Mouse (Mus musculus) liver, embryonic 11.5 days (tissue): ENCODE measurements at regions not wholly inside any gene's neighbourhood (a gene's known extent, or its start where the extent isn't known, plus 50 kb on each side); places are given as distances from the start of the nearest gene placed in this dataset.

Experiments used
- ATAC-seq: fragments of 200-750 bp; cut with Nextera tagmentation; replicated peaks from 2 replicates; pipeline ENCODE4 v1.8.0; 2017; ENCODE audit warnings: moderate number of reproducible peaks, mild to moderate bottlenecking, moderate TSS enrichment, moderate library complexity; ENCODE audit not compliant: low FRiP score
- DNase-seq: peaks from one replicate; pipeline ENCODE4 v3.0.0-alpha.2; 2017; ENCODE audit warnings: low spot score
- H3K27ac ChIP-seq: fragments of 300-500 bp; sonication (generic); 2 replicates; pipeline ENCODE4 v1.5.1; 2014; ENCODE audit warnings: mild to moderate bottlenecking, low read depth, low read length, control low read depth
- H3K27me3 ChIP-seq: fragments of 300-500 bp; sonication (generic); replicated peaks from 2 replicates; pipeline ENCODE4 v1.6.1; 2014; ENCODE audit warnings: low read length, mixed read lengths; ENCODE audit not compliant: control insufficient read depth, insufficient read depth
- H3K36me3 ChIP-seq: fragments of 300-500 bp; sonication (generic); 2 replicates; pipeline ENCODE4 v1.6.1; 2014; ENCODE audit warnings: mild to moderate bottlenecking, low read length, moderate library complexity, mixed read lengths; ENCODE audit not compliant: control insufficient read depth, insufficient read depth
- H3K4me1 ChIP-seq: fragments of 300-500 bp; sonication (generic); replicated peaks from 2 replicates; pipeline ENCODE4 v1.6.1; 2014; ENCODE audit warnings: low read length, mixed read lengths; ENCODE audit not compliant: control insufficient read depth, insufficient read depth
- H3K4me2 ChIP-seq: fragments of 300-500 bp; sonication (generic); 2 replicates; pipeline ENCODE4 v1.6.1; 2014; ENCODE audit warnings: mild to moderate bottlenecking, control low read depth, moderate library complexity
- H3K4me3 ChIP-seq: fragments of 300-500 bp; sonication (generic); 2 replicates; pipeline ENCODE4 v1.5.1; 2014; ENCODE audit warnings: low read depth, low read length, control low read depth
- H3K9ac ChIP-seq: fragments of 300-500 bp; sonication (generic); 2 replicates; pipeline ENCODE4 v1.6.1; 2014; ENCODE audit warnings: low read depth, low read length, control low read depth
- H3K9me3 ChIP-seq: fragments of 300-500 bp; sonication (generic); 2 replicates; pipeline ENCODE4 v1.6.1; 2016; ENCODE audit warnings: low read length, inconsistent platforms, mixed read lengths; ENCODE audit not compliant: control insufficient read depth
- WGBS: fragments of 180-500 bp; shearing (Covaris S2); extraction: QIAGEN DNeasy Blood & Tissue Kit; methylation state at CpG from one replicate; pipeline ENCODE4 v1.1.7; 2014; 5-methylcytosine and 5-hydroxymethylcytosine counted together

DNA sequence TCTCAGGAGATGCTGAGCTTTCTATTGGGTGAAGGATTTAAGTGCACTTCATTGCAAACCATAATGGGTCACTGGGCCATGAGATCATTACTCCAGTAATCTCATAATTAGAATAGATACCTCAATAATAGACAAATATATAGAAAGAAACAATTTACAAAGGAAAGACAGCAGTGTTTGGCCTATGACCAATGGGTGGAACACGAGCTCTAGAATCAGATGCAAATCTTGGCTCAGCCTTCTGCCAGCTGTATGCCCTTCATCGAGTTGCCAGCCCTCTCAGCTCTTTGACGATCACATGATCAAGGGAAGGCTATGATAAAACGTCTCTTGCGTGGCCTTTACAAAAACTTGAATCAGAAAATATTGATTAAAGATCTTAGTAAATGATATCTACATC lies 92.9 kb upstream of the Dapk1 start:
- H3K9ac ChIP-seq = no peak overlapping the region
- WGBS = 77% methylated on average over 5 of the region's 5 CpGs
- no peaks in the 10 kb centered on the region for H3K9me3 ChIP-seq
- H3K36me3 ChIP-seq = no peaks in the 10 kb centered on the region
- ATAC-seq = no peak
- no peaks in the 10 kb centered on the region for H3K27me3 ChIP-seq
- H3K4me3 ChIP-seq = no peak overlapping the region
- no peak overlapping the region for H3K4me2 ChIP-seq
- H3K4me1 ChIP-seq = no peaks in the 10 kb centered on the region
- no peak for DNase-seq
- H3K27ac ChIP-seq = no peak overlapping the region

DNA sequence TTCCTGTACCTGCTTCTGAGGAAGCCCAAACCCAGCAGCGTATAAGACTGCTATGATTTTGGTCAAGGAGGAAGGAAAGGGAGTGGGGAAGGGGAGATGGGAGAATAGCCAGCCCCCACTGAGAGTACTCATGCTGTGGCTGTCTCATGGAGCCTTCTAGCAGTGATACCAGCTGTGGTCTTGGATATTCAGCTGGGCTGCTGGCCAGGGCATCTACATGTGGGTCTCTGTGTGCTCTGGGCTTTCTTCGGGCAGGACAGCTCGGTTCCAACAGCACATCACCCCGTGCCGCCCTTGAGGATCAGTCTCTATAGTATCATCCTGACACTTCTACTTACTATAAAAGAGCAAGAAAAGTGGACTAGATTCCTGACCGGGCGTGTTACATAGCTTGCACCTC lies 90.6 kb upstream of the Dapk1 start:
- ATAC-seq (no peak), DNase-seq (no peak)
- Histone ChIP-seq H3K36me3 (no peaks in the 10 kb centered on the region), H3K27ac (no peak overlapping the region), H3K27me3 (no peaks in the 10 kb centered on the region), H3K9ac (no peak overlapping the region), H3K4me1 (no peaks in the 10 kb centered on the region), H3K9me3 (no peaks in the 10 kb centered on the region), H3K4me2 (no peak overlapping the region), H3K4me3 (no peak overlapping the region)
- 85% methylated on average over 7 of the region's 7 CpGs for WGBS

DNA sequence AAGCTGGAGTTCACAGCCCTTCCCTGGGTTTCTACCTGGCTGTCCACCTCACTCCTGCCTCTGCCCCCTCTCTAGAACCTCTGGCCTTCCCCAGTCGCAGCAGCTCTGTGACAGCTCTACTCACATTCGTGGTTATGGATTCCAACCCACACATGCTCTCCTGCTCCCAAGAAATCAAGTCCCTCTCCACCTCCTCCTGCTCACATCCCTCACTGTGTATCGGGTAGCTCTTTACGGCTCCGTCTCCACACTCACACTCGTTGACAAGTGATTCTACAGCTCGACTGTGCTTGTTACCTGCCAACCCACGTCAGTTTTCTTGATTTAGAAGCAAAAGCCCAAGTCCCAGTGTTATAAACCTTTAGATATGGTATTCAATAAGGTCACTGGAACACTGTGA lies 90.1 kb upstream of the Dapk1 start:
- H3K4me1 ChIP-seq = no peaks in the 10 kb centered on the region
- WGBS = 78% methylated on average over 8 of the region's 8 CpGs
- no peak overlapping the region for H3K27ac ChIP-seq
- H3K36me3 ChIP-seq = no peaks in the 10 kb centered on the region
- DNase-seq = no peak
- H3K9ac ChIP-seq = no peak overlapping the region
- no peak for ATAC-seq
- no peak overlapping the region for H3K4me3 ChIP-seq
- H3K4me2 ChIP-seq = no peak overlapping the region
- no peaks in the 10 kb centered on the region for H3K27me3 ChIP-seq
- H3K9me3 ChIP-seq = no peaks in the 10 kb centered on the region

DNA sequence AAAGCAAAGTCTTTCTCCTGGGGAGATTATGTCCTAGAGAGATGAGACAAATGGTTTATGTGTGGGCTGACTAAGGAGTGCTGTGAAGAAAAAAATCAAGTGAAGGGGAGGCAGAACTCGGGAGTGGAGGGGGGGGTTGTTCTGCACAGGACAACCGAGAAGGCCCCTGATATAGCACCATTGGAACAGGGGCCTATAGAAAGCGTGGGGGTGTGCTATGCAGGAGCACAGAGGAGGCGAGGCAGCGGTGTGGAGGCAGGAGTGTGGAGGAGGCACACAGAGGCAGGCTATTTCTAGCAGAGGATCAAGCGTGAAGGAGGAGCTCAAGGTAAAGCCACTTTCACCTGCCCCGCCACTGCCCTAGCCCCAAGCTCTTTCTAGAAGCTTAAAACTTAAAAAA lies 88.0 kb upstream of the Dapk1 start:
- WGBS = 66% methylated on average over 7 of the region's 7 CpGs
- no peak for DNase-seq

DNA sequence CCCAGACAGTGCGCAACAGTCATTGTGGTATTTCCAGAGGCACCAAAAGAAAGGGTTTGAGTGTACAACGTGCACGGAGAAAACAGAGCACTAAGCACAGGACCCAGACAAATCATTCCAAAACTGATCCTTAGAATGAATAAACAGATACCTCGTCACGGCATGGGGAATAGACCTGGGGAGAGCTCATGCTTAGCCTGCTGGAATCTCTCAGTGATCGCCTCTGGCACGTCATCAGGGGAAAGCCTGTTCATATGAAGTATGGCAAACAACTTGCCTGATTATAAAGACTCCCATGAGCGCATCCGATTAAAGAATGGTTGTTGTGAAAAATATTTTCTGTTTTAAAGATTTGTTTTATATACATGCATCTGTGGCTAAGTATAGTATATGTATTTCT lies 86.9 kb upstream of the Dapk1 start:
- no peaks in the 10 kb centered on the region for H3K27me3 ChIP-seq
- DNase-seq (no peak), ATAC-seq (no peak)
- H3K36me3 ChIP-seq = no peaks in the 10 kb centered on the region
- H3K4me2 ChIP-seq = no peak overlapping the region
- 79% methylated on average over 9 of the region's 9 CpGs for WGBS
- no peak overlapping the region for H3K9ac ChIP-seq
- no peaks in the 10 kb centered on the region for H3K9me3 ChIP-seq
- H3K4me1 ChIP-seq = no peaks in the 10 kb centered on the region
- H3K4me3 ChIP-seq = no peak overlapping the region
- H3K27ac ChIP-seq = no peak overlapping the region

More for the DNA sequence above, 88.0 kb upstream of the Dapk1 start:
- H3K4me2 ChIP-seq = no peak overlapping the region
- no peaks in the 10 kb centered on the region for H3K36me3 ChIP-seq
- no peaks in the 10 kb centered on the region for H3K9me3 ChIP-seq
- H3K4me3 ChIP-seq = no peak overlapping the region
- H3K27ac ChIP-seq = no peak overlapping the region
- ATAC-seq = no peak
- no peaks in the 10 kb centered on the region for H3K27me3 ChIP-seq
- no peaks in the 10 kb centered on the region for H3K4me1 ChIP-seq
- no peak overlapping the region for H3K9ac ChIP-seq

DNA sequence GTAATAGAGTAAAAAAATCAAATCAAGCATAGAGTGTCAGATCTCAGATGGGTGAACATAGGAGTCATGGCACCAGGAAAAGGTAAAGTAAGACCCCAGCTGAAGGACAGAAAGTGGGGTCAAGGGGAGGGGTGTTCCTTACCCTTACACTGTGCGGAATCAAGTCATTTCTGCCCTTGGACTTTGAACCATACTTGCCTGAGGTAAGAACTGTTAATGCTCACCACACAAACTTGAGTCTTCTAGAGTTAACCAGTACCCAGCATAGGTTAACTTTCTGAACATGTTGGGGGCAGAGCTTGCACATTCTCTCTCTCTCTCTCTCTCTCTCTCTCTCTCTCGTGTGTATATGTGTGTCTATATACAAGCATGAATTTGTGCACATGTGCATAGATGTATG lies 83.7 kb upstream of the Dapk1 start:
- no peak overlapping the region for H3K9ac ChIP-seq
- ATAC-seq = no peak
- H3K4me1 ChIP-seq = no peaks in the 10 kb centered on the region
- no peak overlapping the region for H3K4me3 ChIP-seq
- no peak overlapping the region for H3K27ac ChIP-seq
- no peaks in the 10 kb centered on the region for H3K9me3 ChIP-seq
- H3K27me3 ChIP-seq = no peaks in the 10 kb centered on the region
- no peak for DNase-seq
- no peaks in the 10 kb centered on the region for H3K36me3 ChIP-seq
- 79% methylated on average over 2 of the region's 2 CpGs for WGBS
- no peak overlapping the region for H3K4me2 ChIP-seq

DNA sequence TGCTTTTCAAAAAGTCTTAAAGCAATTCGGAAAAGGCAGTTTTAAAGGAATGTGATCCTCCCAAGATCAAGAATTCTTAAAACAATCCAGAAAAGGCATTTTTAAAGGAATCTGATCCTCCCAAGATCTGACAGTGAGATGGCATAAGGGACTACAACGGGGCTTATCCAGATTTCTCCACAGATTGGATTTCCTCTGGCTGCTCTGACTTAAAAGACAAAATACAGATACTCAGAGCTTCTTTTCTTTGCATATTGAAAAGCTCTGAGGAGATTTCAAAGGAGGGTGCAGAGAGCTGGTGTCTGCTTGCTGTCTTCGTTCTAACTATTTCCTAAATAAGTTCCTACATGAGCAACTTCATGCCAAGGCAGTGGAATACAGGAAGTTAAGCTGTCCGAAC lies 82.0 kb upstream of the Dapk1 start:
- DNase-seq (no peak), ATAC-seq (no peak)
- Histone ChIP-seq H3K9ac (no peak overlapping the region), H3K36me3 (no peaks in the 10 kb centered on the region), H3K27me3 (no peaks in the 10 kb centered on the region), H3K4me3 (no peak overlapping the region), H3K27ac (no peak overlapping the region), H3K4me1 (no peaks in the 10 kb centered on the region), H3K4me2 (no peak overlapping the region), H3K9me3 (no peaks in the 10 kb centered on the region)
- WGBS = 56% methylated on average over 4 of the region's 4 CpGs

DNA sequence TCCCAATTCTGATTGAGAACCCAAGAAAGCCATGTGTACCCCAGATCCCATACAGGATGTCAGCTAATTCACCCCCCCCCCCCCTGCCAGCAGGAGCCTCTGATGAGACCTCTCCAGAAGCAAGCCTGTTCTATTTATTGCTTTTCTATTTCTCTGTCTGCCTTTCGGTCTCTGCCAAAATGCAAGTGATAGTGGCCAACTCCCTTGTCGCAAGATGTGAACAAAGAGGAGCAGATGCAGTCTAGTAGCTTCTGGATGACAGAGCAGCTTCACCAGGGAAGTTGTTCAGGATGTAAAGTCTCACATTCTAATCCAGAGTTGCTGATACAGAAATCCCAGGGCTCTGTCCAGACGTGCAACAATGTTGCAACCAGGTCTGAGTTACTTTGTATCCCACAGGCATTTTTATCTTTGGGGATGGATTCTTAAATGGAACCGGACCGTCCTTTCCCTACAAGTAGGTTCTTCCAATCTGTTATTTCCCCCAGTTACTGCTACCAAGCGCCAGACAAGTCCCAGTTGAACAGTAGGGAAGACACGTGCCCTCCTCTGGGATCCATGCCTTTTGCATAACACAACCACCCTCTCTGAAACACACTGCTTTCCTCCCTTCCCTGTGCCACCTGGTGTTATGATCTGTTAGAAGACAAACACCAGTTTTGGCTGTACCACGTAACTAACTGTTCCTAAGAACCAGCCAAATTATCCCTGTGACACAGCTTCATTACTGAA lies 78.9 kb upstream of the Dapk1 start:
- H3K9me3 ChIP-seq = no peaks in the 10 kb centered on the region
- no peak overlapping the region for H3K27ac ChIP-seq
- H3K4me2 ChIP-seq = no peak overlapping the region
- ATAC-seq (no peak), DNase-seq (no peak)
- no peak overlapping the region for H3K9ac ChIP-seq
- no peak overlapping the region for H3K4me3 ChIP-seq
- H3K36me3 ChIP-seq = no peaks in the 10 kb centered on the region
- no peaks in the 10 kb centered on the region for H3K27me3 ChIP-seq
- H3K4me1 ChIP-seq = no peaks in the 10 kb centered on the region
- WGBS = 69% methylated on average over 8 of the region's 8 CpGs

DNA sequence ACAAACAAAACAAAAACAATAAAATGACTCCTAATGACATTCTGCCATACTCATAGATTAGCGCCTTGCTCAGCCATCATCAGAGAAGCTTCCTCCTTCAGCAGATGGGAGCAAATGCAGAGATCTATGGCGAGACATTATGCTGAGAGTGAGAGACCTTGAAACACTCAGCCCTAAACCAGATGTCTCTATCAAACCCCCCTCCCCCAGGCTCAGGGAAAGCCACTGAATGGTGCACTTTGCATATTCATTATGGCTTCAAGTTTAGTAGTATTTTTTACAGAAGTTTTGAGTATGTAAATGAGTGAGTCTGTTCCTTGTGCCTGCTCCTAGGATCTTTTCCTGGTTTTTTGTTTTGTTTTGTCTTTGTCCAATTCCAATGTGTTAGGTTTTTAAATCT lies 73.9 kb upstream of the Dapk1 start:
- Histone ChIP-seq H3K9ac (no peak overlapping the region), H3K4me3 (no peak overlapping the region), H3K36me3 (no peaks in the 10 kb centered on the region), H3K4me1 (no peaks in the 10 kb centered on the region), H3K27ac (no peak overlapping the region), H3K9me3 (no peaks in the 10 kb centered on the region), H3K4me2 (no peak overlapping the region), H3K27me3 (no peaks in the 10 kb centered on the region)
- no peak for DNase-seq
- ATAC-seq = no peak
- 69% methylated on average over 2 of the region's 2 CpGs for WGBS
